Mouse (Mus musculus) embryonic fibroblast, embryonic 13.5 days (primary cell): Measurements from ENCODE around the gene Med8. TPM values are rescaled to one million over a fixed set of nuclear protein-coding genes. Genes with fewer than 3 reads are reported as not detected.

Experiments used
- H3K27ac ChIP-seq: 2 replicates; pipeline ENCODE4 v1.5.1; 2012; ENCODE audit warnings: low read length, control low read depth, inconsistent platforms; ENCODE audit not compliant: insufficient read depth
- H3K4me1 ChIP-seq: 2 replicates; pipeline ENCODE4 v1.6.1; 2011; ENCODE audit warnings: low read length; ENCODE audit not compliant: control insufficient read depth, insufficient read depth
- H3K4me3 ChIP-seq: 2 replicates; pipeline ENCODE4 v1.5.1; 2011; ENCODE audit warnings: mild to moderate bottlenecking, control low read depth, low read length; ENCODE audit not compliant: insufficient read depth
- CTCF ChIP-seq: IDR thresholded peaks from 2 replicates; pipeline ENCODE4 v1.5.1; 2011; ENCODE audit warnings: mild to moderate bottlenecking, control low read depth, low read length, moderate library complexity, borderline replicate concordance; ENCODE audit not compliant: insufficient read depth
- POLR2A ChIP-seq: IDR thresholded peaks from 2 replicates; pipeline ENCODE4 v1.6.1; 2011; ENCODE audit warnings: low read depth, mild to moderate bottlenecking, control low read depth, low read length, moderate library complexity
- polyA plus RNA-seq: library from polyadenylated mRNA; stranded (reverse); fragments of >200 nt; gene quantifications from 2 replicates; pipeline ENCODE4 v1.2.4, GENCODE M21; 2011; ENCODE audit warnings: low read depth; ENCODE audit not compliant: missing spikeins, insufficient read length

The Med8 gene
- polyA plus RNA-seq, 1 experiment: 99.8 TPM

DNA sequence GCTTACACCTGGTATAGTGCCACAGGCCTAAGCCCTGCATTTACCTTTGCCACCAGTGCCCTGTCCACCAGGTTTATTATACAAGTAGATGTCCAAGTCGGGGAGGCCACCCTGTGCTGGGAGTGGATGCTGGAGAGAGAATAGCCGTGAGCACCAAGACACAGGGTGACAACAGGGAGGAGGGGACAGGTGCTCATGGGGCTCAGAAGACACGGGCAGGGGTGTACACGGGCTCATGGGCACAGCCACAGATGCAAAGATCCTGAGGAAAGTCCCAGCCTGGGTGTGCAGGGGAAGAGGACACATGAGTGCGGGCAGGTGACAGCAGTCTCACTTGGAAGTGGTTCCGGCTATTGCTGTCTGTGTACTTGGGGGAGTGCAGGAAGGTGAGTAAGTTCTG lies 33.1 kb upstream of the Med8 start:
- no peak for TF ChIP-seq POLR2A
- no peak for TF ChIP-seq CTCF
- Histone ChIP-seq H3K4me3 (no peak overlapping the region), H3K4me1 (no peaks in the 10 kb centered on the region), H3K27ac (no peak overlapping the region)

DNA sequence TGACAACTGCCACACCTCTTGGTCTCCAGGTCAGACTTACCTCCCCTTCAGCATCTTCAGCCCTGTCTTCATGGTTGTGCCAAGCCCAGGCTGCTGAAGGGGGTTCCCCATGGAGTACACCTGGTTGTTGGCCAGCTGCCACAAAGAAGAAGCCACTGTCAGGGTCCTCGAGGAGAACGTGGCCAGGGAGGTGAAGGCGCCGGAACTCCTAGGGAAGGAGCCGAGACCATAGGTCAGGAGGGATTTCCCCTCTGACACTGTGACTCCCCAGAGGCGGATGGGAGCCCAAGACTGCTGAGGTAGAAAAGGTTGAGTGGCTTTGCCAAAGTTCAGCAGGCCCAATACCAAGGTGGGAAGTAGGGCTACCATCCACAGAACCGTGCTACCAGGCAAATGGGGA lies 25.9 kb upstream of the Med8 start:
- Histone ChIP-seq H3K4me3 (no peak overlapping the region), H3K27ac (no peak overlapping the region), H3K4me1 (no peaks in the 10 kb centered on the region)
- TF ChIP-seq POLR2A (no peak), CTCF (no peak)

DNA sequence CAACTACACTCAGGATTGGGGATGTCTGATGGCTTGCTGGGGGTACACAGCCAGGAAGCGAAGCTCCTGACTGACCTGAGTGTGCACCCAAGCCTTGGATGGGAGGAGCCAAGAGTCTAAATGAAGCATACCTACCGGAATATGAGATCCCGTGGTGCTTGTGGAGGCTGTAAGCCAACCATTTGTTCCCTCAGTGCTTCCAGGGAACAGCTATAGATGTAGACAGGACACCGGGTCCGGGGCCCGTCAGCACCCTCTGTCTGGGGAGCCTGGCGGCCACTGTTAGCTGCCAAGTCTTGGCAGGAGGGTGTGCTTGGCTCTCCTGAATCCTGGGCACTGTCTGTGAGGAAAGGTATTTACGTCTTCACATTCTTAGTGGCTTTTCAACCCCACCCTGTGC lies 21.8 kb upstream of the Med8 start:
- no peaks in the 10 kb centered on the region for H3K4me1 ChIP-seq
- H3K27ac ChIP-seq: no peak overlapping the region
- H3K4me3 ChIP-seq: no peak overlapping the region
- TF ChIP-seq POLR2A (no peak), CTCF (no peak)

DNA sequence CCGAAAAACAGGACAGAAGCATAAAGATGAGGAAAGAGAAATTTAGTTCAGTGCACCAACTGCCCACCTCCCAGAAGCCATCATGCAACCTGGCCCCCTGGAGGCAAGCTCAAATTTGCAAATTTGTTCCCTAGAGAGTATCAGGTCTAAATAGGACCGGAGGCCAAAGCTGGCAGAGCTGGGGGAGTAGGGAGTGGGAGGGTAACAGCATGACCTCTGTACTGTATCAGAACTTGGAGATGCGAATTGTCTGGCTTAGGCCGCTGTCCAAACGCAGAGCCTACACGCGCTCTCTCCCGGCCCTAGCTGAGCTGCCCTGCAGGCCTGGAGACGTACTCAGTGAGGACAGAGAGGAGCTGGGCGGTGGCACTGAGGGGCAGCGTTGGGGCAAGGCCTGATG lies 19.0 kb upstream of the Med8 start:
- no peak overlapping the region for H3K4me3 ChIP-seq
- no peak overlapping the region for H3K27ac ChIP-seq
- no peaks in the 10 kb centered on the region for H3K4me1 ChIP-seq
- TF ChIP-seq POLR2A: no peak
- TF ChIP-seq CTCF: no peak

DNA sequence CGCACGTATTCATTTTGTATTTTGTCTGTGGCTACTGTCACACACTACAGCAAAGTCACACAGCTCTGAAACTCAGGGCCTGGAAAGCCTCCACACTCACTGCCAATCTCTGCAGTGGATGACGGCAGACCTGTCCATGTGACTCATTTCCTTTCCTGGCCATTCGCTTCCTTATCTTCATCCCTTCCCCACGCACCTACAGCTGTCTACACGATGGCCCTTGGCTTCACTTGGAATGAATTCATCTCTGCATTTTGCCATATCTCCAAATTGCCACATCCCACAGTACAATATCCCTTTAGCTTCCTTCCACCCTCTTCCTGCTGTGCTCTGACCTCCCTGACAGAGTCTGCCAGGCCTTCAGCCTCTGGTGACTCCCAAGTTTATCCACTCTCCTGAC lies 14.6 kb upstream of the Med8 start:
- Histone ChIP-seq H3K27ac (no peak overlapping the region), H3K4me3 (no peak overlapping the region), H3K4me1 (no peaks in the 10 kb centered on the region)
- TF ChIP-seq POLR2A (no peak), CTCF (no peak)

DNA sequence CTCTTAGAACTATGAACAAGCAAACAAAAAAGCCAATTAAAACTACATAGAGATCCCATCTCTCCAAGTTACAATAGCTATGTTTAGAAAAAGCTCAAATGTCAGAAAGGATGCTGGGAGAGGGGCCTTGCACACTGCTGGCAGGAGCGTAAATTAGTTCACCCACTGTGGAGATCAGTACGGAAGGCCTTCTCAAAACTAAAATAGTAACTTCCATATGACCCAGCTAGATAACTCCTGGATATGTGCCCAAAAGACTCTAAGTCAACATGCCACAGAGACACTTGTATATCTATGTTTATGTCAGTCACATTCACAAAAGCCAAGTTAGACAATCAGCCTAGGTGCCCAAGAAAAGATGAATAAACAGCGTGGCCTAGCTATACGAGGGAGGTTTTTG lies 13.8 kb upstream of the Med8 start:
- H3K4me1 ChIP-seq: no peaks in the 10 kb centered on the region
- H3K27ac ChIP-seq: no peak overlapping the region
- no peak for TF ChIP-seq POLR2A
- TF ChIP-seq CTCF: no peak
- H3K4me3 ChIP-seq: no peak overlapping the region

DNA sequence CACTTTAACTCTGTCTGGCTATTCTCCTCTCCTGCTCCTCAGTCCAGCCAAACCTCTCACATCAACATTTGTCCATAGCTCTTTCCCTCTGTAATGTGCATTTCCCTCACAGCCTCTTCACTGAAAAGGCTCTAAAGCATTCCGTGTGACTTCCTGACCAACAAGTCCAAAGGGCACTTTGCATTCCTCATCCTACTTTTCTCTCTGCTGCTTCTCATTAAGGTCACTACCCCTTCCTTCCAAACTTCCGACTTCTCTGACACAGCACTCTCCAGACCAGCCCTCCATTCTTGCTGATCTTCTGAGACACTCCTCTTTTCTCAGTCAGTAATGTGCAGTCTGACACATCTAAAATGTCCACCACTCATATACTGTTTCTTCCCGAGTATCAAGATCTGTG lies 12.7 kb upstream of the Med8 start:
- no peak for TF ChIP-seq POLR2A
- TF ChIP-seq CTCF: no peak
- H3K4me3 ChIP-seq: no peak overlapping the region
- no peaks in the 10 kb centered on the region for H3K4me1 ChIP-seq
- no peak overlapping the region for H3K27ac ChIP-seq

DNA sequence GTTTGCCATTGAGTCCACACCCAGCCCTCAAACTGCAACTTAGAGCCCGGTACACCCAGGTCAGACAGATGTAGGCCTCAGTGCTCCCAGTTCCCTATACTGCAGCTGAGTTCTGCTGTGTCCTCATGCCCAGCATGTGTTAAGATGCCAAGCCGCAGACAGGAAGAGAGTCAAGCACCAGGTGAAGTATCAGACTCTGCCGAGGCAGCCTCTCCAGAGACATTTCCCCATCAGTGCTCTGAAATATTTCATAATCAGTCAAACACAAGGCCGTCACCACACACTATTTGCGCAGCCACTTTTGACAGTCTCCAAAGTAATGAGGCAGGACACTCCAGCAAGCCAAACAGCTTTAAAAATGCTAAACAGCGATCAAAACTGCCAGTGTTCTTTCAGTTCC lies 10.7 kb upstream of the Med8 start:
- Histone ChIP-seq H3K4me1 (no peaks in the 10 kb centered on the region), H3K27ac (no peak overlapping the region), H3K4me3 (no peak overlapping the region)
- TF ChIP-seq CTCF (no peak), POLR2A (no peak)

DNA sequence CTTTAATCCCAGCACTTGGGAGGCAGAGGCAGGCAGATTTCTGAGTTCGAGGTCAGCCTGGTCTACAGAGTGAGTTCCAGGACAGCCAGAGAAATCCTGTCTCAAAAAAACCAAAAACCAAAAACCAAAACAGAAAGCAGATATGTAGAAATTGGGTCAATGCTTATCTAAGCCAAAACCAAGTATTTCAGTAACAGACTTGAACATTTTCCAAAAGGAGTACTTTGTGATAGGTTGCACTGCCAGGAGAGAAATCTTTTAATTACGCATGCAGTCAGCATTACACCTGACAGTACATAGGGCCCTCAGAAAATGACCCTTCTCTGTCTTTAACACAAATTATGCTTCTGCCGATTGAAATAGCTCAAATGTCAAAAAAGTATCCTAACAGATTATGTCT lies 7.7 kb upstream of the Med8 start:
- no peaks in the 10 kb centered on the region for H3K4me1 ChIP-seq
- no peak overlapping the region for H3K27ac ChIP-seq
- no peak overlapping the region for H3K4me3 ChIP-seq
- TF ChIP-seq CTCF (no peak), POLR2A (no peak)

DNA sequence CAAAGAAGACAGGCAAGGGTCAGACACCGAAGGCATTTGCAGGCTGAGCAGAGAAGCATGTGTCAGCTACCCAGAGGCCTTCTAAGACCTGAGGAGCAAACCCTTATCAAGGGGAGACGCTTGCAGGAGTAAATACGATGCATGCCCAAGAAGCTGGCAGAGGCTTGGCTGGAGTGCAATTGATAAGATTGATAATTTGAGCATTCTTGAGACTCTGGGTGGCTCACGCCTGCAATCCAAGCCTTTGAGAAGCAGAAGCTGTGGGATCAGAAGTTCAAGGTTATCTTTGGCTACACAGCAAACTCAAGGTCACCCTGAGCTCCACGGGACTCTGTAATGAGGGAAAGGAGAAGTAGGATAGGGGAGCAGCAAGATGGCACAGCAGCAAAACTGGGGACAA lies 7.2 kb upstream of the Med8 start:
- TF ChIP-seq CTCF: no peak
- no peak for TF ChIP-seq POLR2A
- Histone ChIP-seq H3K4me1 (no peaks in the 10 kb centered on the region), H3K27ac (no peak overlapping the region), H3K4me3 (no peak overlapping the region)

DNA sequence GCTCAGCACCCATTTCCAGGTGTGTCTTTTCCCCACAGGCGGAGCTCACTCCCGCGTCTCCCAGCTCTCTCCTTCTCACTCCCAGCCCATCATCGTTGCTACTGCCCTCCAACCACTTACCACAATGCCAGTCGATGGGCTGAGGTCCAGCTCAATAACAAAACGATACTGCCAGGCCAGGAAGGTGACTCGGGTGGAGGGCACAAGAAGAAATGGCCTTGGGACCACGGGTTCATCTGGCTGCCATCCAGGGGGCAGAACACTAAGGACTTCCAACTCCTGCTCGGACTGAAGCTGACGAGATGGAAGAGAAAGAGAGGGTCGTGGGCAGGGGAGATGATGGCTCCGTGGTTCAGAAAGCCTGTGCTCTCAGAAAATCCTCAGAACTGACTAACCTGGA lies 6.4 kb upstream of the Med8 start:
- Histone ChIP-seq H3K4me3 (no peak overlapping the region), H3K27ac (no peak overlapping the region), H3K4me1 (no peaks in the 10 kb centered on the region)
- TF ChIP-seq CTCF: no peak
- TF ChIP-seq POLR2A: no peak
